ENCODE assay signal across 8 mouse cellular contexts in the genomic region with DNA sequence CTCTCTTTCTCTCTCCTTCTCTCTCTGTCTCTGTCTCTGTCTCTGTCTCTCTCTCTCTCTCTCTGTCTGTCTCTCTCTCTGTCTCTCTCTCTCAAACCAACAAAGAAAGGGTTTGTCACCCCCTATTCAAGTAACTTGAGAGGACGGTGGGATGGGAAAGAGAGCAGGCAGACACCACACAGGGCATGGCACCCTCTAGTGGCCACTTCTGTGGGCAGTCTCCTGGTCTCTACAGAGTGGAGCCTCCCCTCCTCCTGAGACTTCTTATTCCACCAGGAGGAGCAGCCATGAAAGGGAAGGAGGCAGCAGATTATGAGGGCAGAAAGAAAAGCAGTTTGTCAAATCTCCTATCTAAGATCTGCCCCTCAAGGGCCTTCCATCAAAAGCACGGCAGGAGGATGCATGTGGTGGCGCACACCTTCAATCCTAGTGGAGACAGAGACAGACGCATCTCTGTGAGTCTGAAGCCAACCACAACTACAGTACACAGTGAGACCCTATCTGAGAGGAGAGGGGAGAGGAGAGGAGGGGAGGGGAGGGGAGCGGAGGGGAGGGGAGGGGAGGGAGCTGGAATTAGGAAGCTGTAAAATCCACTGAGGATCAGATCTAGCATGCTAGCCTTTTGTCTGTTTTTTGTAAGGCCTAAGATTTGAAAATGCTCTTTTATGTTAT.
A peak's percentile ranks its signal among the peaks of the same experiment; 100 is the strongest.
DNase-seq lines count a peak whose midpoint lies in the region; ATAC-seq lines count a peak whose summit lies in the region.

No protein-coding gene starts in this region.

- H3K4me3 ChIP-seq in intestine, embryonic 15.5 days (replicated peaks), result no peak overlapping the region
- no peak overlapping the region for H3K4me3 ChIP-seq in midbrain, embryonic 13.5 days (replicated peaks)
- H3K4me3 ChIP-seq in stomach, embryonic 14.5 days (ENCODE audit: low read depth, low read length), result no peak overlapping the region

- no peaks in the 10 kb centered on the region for H3K36me3 ChIP-seq in intestine, embryonic 15.5 days
- H3K36me3 ChIP-seq in midbrain, embryonic 13.5 days, result peaks cover 7% of the 10 kb centered on the region; the same call in 1 of the 2 replicates
- no peaks in the 10 kb centered on the region for H3K36me3 ChIP-seq in stomach, embryonic 14.5 days (ENCODE audit: control insufficient read depth, insufficient read depth, low read length)

- ATAC-seq in intestine, embryonic 15.5 days, result 0 out of 2 replicates have a peak, but pooled peaks have one; percentile 59
- ATAC-seq in midbrain, embryonic 13.5 days, result peak; percentile 68
- ATAC-seq in stomach, embryonic 14.5 days (ENCODE audit: insufficient number of reproducible peaks, insufficient read depth, low FRiP score, low read depth), result peak; percentile 69; the same call in 1 of the 2 replicates

- intact Hi-C loops in left cerebral cortex, postnatal 36 days (cut with DNase I), result loop anchor here (5.0 kb wide), 1 partner anchor 160 kb away; no protein-coding TSS in a partner anchor

- no peaks in the 10 kb centered on the region for H3K27me3 ChIP-seq in intestine, embryonic 15.5 days (replicated peaks)
- no peaks in the 10 kb centered on the region for H3K27me3 ChIP-seq in midbrain, embryonic 13.5 days
- no peaks in the 10 kb centered on the region for H3K27me3 ChIP-seq in stomach, embryonic 14.5 days (ENCODE audit: control insufficient read depth, insufficient read depth, low read length)

- 42% methylated on average over 5 of the region's 5 CpGs for WGBS in intestine, embryonic 15.5 days
- 13% methylated on average over 5 of the region's 5 CpGs for WGBS in midbrain, embryonic 13.5 days
- WGBS in stomach, embryonic 14.5 days, result 33% methylated on average over 5 of the region's 5 CpGs

- H3K4me1 ChIP-seq in intestine, embryonic 15.5 days (replicated peaks), result 0 out of 2 replicates have a peak, but pooled peaks cover 6% of the 10 kb centered on the region
- peaks cover 59% of the 10 kb centered on the region for H3K4me1 ChIP-seq in midbrain, embryonic 13.5 days (replicated peaks)
- peaks cover 7% of the 10 kb centered on the region; the same call in 1 of the 2 replicates for H3K4me1 ChIP-seq in stomach, embryonic 14.5 days (ENCODE audit: control insufficient read depth, insufficient read depth, low read length)

- peak; percentile 72 for DNase-seq in layer of hippocampus, adult 11-12 months (ENCODE audit: low spot score)
- DNase-seq in layer of hippocampus, adult 9-10 months (ENCODE audit: low spot score), result no peak
- peak; percentile 75 to 87 for DNase-seq in cerebellum, postnatal 25 days
- peak; percentile 64 for DNase-seq in gastrocnemius, adult 18-20 months (ENCODE audit: low spot score)
- DNase-seq in left cerebral cortex, postnatal 36 days (ENCODE audit: low spot score in 2 of 2), result peak; percentile 30 to 36

- H3K4me2 ChIP-seq in intestine, embryonic 15.5 days (replicated peaks), result no peak overlapping the region
- no peak overlapping the region for H3K4me2 ChIP-seq in midbrain, embryonic 13.5 days (replicated peaks)
- H3K4me2 ChIP-seq in stomach, embryonic 14.5 days (replicated peaks; ENCODE audit: low read depth, low read length), result no peak overlapping the region

- no peak overlapping the region for H3K27ac ChIP-seq in intestine, embryonic 15.5 days
- peak overlapping the region; percentile 83 for H3K27ac ChIP-seq in midbrain, embryonic 13.5 days
- H3K27ac ChIP-seq in stomach, embryonic 14.5 days (ENCODE audit: low read length), result no peak overlapping the region

- H3K9ac ChIP-seq in intestine, embryonic 15.5 days, result no peak overlapping the region
- H3K9ac ChIP-seq in midbrain, embryonic 13.5 days (replicated peaks), result no peak overlapping the region
- no peak overlapping the region for H3K9ac ChIP-seq in stomach, embryonic 14.5 days (replicated peaks; ENCODE audit: low read depth, low read length)

- H3K9me3 ChIP-seq in intestine, embryonic 15.5 days, result no peaks in the 10 kb centered on the region
- no peaks in the 10 kb centered on the region for H3K9me3 ChIP-seq in midbrain, embryonic 13.5 days
- H3K9me3 ChIP-seq in stomach, embryonic 14.5 days (ENCODE audit: control insufficient read depth, low read depth, low read length), result no peaks in the 10 kb centered on the region
